Mouse (Mus musculus): ENCODE data around the gene Ticam1. TPM values are rescaled to one million over a fixed set of nuclear protein-coding genes. Genes with fewer than 3 reads are reported as not detected.
A peak's percentile ranks its signal among the peaks of the same experiment; 100 is the strongest.
"Not testable (repeated sequence)": the region's sequence is repeated elsewhere in the genome, so short reads cannot be mapped to it uniquely, and the experiment has no call there.

The Ticam1 gene
- polyA plus RNA-seq, 1 experiment from 2014 or later, result 6.8 TPM

- Histone ChIP-seq H3K36me3 (peaks cover 53% of the 10 kb centered on the region), H3K4me1 (peaks cover 35% of the 10 kb centered on the region), H3K27ac (peak overlapping the region; percentile 88), H3K27me3 (ENCODE audit: insufficient read depth, poor library complexity, severe bottlenecking) (no peaks in the 10 kb centered on the region), H3K9me3 (no peaks in the 10 kb centered on the region), H3K4me3 (peak overlapping the region; percentile 55)
- WGBS, result 22% methylated on average over 12 of the region's 12 CpGs
- DNase-seq (ENCODE audit: low spot score), result peak; percentile 89
Measured at GRCm38 (mm10) chr17:56269153-56269630, 7.4 kb downstream of the Ticam1 start.

GRCm38 (mm10) chr17:56266271-56266670 is 10.3 kb downstream of the Ticam1 start:
- Histone ChIP-seq H3K27me3 (ENCODE audit: insufficient read depth, poor library complexity, severe bottlenecking) (no peaks in the 10 kb centered on the region), H3K4me3 (no peak overlapping the region), H3K27ac (no peak overlapping the region), H3K9me3 (no peaks in the 10 kb centered on the region), H3K36me3 (peaks cover 39% of the 10 kb centered on the region), H3K4me1 (peaks cover 34% of the 10 kb centered on the region)
- 46% methylated on average over 3 of the region's 3 CpGs for WGBS
- DNase-seq (ENCODE audit: low spot score), result no peak

- WGBS, result 88% methylated on average over 3 of the region's 3 CpGs
- Histone ChIP-seq H3K27me3 (ENCODE audit: insufficient read depth, poor library complexity, severe bottlenecking) (no peaks in the 10 kb centered on the region), H3K36me3 (peaks cover 39% of the 10 kb centered on the region), H3K9me3 (no peaks in the 10 kb centered on the region), H3K4me1 (peaks cover 38% of the 10 kb centered on the region), H3K27ac (no peak overlapping the region), H3K4me3 (no peak overlapping the region)
- DNase-seq (ENCODE audit: low spot score), result no peak
Measured at GRCm38 (mm10) chr17:56265869-56266268, 10.7 kb downstream of the Ticam1 start.

GRCm38 (mm10) chr17:56265011-56265410 is 11.6 kb downstream of the Ticam1 start:
- DNase-seq (ENCODE audit: low spot score), result no peak
- H3K36me3 ChIP-seq, result peaks cover 39% of the 10 kb centered on the region
- no peaks in the 10 kb centered on the region for H3K9me3 ChIP-seq
- no peak overlapping the region for H3K4me3 ChIP-seq
- WGBS, result 84% methylated on average over 4 of the region's 4 CpGs
- H3K4me1 ChIP-seq, result peaks cover 45% of the 10 kb centered on the region
- H3K27me3 ChIP-seq (ENCODE audit: insufficient read depth, poor library complexity, severe bottlenecking), result no peaks in the 10 kb centered on the region
- no peak overlapping the region for H3K27ac ChIP-seq

GRCm38 (mm10) chr17:56264020-56264419 is 12.6 kb downstream of the Ticam1 start:
- H3K4me1 ChIP-seq, result peaks cover 47% of the 10 kb centered on the region
- H3K9me3 ChIP-seq, result no peaks in the 10 kb centered on the region
- WGBS, result 14% methylated on average over 8 of the region's 8 CpGs
- DNase-seq (ENCODE audit: low spot score), result peak; percentile 86
- H3K27ac ChIP-seq, result no peak overlapping the region
- no peaks in the 10 kb centered on the region for H3K27me3 ChIP-seq (ENCODE audit: insufficient read depth, poor library complexity, severe bottlenecking)
- peaks cover 45% of the 10 kb centered on the region for H3K36me3 ChIP-seq
- H3K4me3 ChIP-seq, result no peak overlapping the region

GRCm38 (mm10) chr17:56262645-56263094 is 13.9 kb downstream of the Ticam1 start:
- Histone ChIP-seq H3K36me3 (peaks cover 56% of the 10 kb centered on the region), H3K9me3 (no peaks in the 10 kb centered on the region), H3K4me1 (peaks cover 59% of the 10 kb centered on the region), H3K27me3 (ENCODE audit: insufficient read depth, poor library complexity, severe bottlenecking) (no peaks in the 10 kb centered on the region), H3K27ac (peak overlapping the region; percentile 59), H3K4me3 (no peak overlapping the region)
- WGBS, result 66% methylated on average over 3 of the region's 3 CpGs
- DNase-seq (ENCODE audit: low spot score), result no peak

GRCm38 (mm10) chr17:56261166-56261565 is 15.4 kb downstream of the Ticam1 start:
- H3K27me3 ChIP-seq (ENCODE audit: insufficient read depth, poor library complexity, severe bottlenecking), result no peaks in the 10 kb centered on the region
- peaks cover 58% of the 10 kb centered on the region for H3K36me3 ChIP-seq
- no peak for DNase-seq (ENCODE audit: low spot score)
- no peaks in the 10 kb centered on the region for H3K9me3 ChIP-seq
- 82% methylated on average over 3 of the region's 3 CpGs for WGBS
- H3K27ac ChIP-seq, result 0 out of 2 replicates have a peak overlapping the region, but pooled peaks have one; percentile 25
- 0 out of 2 replicates have a peak overlapping the region, but pooled peaks have one; percentile 15 for H3K4me3 ChIP-seq
- H3K4me1 ChIP-seq, result peaks cover 65% of the 10 kb centered on the region

GRCm38 (mm10) chr17:56259301-56260037 is 17.1 kb downstream of the Ticam1 start:
- DNase-seq (ENCODE audit: low spot score), result no peak
- Histone ChIP-seq H3K36me3 (peaks cover 51% of the 10 kb centered on the region), H3K27ac (no peak overlapping the region), H3K9me3 (no peaks in the 10 kb centered on the region), H3K4me1 (peaks cover 62% of the 10 kb centered on the region), H3K27me3 (ENCODE audit: insufficient read depth, poor library complexity, severe bottlenecking) (no peaks in the 10 kb centered on the region), H3K4me3 (no peak overlapping the region)
- WGBS, result 88% methylated on average over 10 of the region's 10 CpGs

- H3K9me3 ChIP-seq; H3K27ac ChIP-seq; H3K27me3 ChIP-seq (ENCODE audit: insufficient read depth, poor library complexity, severe bottlenecking); DNase-seq (ENCODE audit: low spot score); H3K4me3 ChIP-seq: not testable (repeated sequence)
- WGBS, result 70% methylated on average over 2 of the region's 2 CpGs
- Histone ChIP-seq H3K4me1 (peaks cover 62% of the 10 kb centered on the region), H3K36me3 (peaks cover 51% of the 10 kb centered on the region)
Measured at GRCm38 (mm10) chr17:56258812-56259211, 17.8 kb downstream of the Ticam1 start.

- WGBS, result 95% methylated on average over 19 of the region's 19 CpGs
- DNase-seq (ENCODE audit: low spot score); H3K9me3 ChIP-seq; H3K27ac ChIP-seq; H3K27me3 ChIP-seq (ENCODE audit: insufficient read depth, poor library complexity, severe bottlenecking): not testable (repeated sequence)
- Histone ChIP-seq H3K36me3 (peaks cover 51% of the 10 kb centered on the region), H3K4me1 (peaks cover 61% of the 10 kb centered on the region), H3K4me3 (peak overlapping the region; percentile 76; the same call in 1 of the 2 replicates)
Measured at GRCm38 (mm10) chr17:56258269-56258668, 18.3 kb downstream of the Ticam1 start.

GRCm38 (mm10) chr17:56257181-56257894 is 19.2 kb downstream of the Ticam1 start:
- H3K36me3 ChIP-seq, result peaks cover 44% of the 10 kb centered on the region
- no peaks in the 10 kb centered on the region for H3K9me3 ChIP-seq
- H3K27ac ChIP-seq, result peak overlapping the region; percentile 82
- WGBS, result 7% methylated on average over 58 of the region's 58 CpGs
- H3K4me3 ChIP-seq, result peak overlapping the region; percentile 76
- no peaks in the 10 kb centered on the region for H3K27me3 ChIP-seq (ENCODE audit: insufficient read depth, poor library complexity, severe bottlenecking)
- H3K4me1 ChIP-seq, result peaks cover 52% of the 10 kb centered on the region
- no peak for DNase-seq (ENCODE audit: low spot score)

- peak; percentile 99 for DNase-seq (ENCODE audit: low spot score)
- under 1% methylated on average over 28 of the region's 28 CpGs for WGBS
- no peaks in the 10 kb centered on the region for H3K27me3 ChIP-seq (ENCODE audit: insufficient read depth, poor library complexity, severe bottlenecking)
- H3K9me3 ChIP-seq, result no peaks in the 10 kb centered on the region
- peak within 1 kb of the TSS; percentile 76 for H3K4me3 ChIP-seq
- peaks cover 37% of the 10 kb centered on the region for H3K36me3 ChIP-seq
- peak within 1 kb of the TSS; percentile 89 for H3K27ac ChIP-seq
- peaks cover 43% of the 10 kb centered on the region for H3K4me1 ChIP-seq
Measured at GRCm38 (mm10) chr17:56256239-56256881, 20.2 kb downstream of the Ticam1 start, which contains the start of gene Fem1a. Gene Fem1a (plus strand): TSS chr17:56256810.

All from heart, embryonic 10.5 days (tissue).